Mouse (Mus musculus) myocyte (in vitro differentiated cells): ENCODE measurements at regions not wholly inside any gene's neighbourhood (a gene's known extent, or its start where the extent isn't known, plus 50 kb on each side); places are given as distances from the start of the nearest gene placed in this dataset.

Experiments used
- POLR2A ChIP-seq: IDR thresholded peaks from one replicate; pipeline ENCODE4 v1.6.1; 2011; ENCODE audit warnings: low read depth, mild to moderate bottlenecking, control low read depth, moderate library complexity; ENCODE audit not compliant: insufficient read length
- TCF3 ChIP-seq: IDR thresholded peaks from one replicate; pipeline ENCODE4 v1.6.1; 2011; ENCODE audit warnings: low read depth, control low read depth; ENCODE audit not compliant: insufficient read length
- USF1 ChIP-seq: IDR thresholded peaks from one replicate; pipeline ENCODE4 v1.6.1; 2011; ENCODE audit warnings: low read depth, mild to moderate bottlenecking, control low read depth, moderate library complexity

DNA sequence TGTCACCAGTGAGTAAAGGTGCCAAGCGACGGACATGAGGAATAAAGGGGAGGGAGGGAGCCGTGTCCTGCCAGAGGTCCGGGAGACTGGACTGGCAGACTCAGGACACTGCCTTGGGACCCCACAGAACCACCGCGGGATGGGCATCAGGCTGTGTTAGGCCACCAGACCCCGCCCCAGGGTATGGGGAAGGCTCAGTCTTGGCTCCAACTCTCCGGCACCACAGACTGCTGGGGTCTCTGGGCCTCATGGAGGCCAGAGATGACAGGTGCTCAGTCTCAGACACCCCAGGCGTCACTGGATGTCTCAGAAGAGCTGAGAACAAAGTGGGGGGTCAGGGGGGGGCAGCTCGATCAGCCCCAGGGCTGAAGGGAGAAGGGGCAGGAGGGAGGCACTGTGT lies 604.1 kb upstream of the Jmjd1c start:
- TF ChIP-seq POLR2A: no peak
- TF ChIP-seq TCF3: no peak
- no peak for TF ChIP-seq USF1
